Mouse (Mus musculus): ENCODE measurements around the gene Erfe. TPM values are rescaled to one million over a fixed set of nuclear protein-coding genes. Genes with fewer than 3 reads are reported as not detected.

Gene Erfe
- polyA plus RNA-seq, 1 experiment from 2014 or later, result 1.1 TPM

DNA sequence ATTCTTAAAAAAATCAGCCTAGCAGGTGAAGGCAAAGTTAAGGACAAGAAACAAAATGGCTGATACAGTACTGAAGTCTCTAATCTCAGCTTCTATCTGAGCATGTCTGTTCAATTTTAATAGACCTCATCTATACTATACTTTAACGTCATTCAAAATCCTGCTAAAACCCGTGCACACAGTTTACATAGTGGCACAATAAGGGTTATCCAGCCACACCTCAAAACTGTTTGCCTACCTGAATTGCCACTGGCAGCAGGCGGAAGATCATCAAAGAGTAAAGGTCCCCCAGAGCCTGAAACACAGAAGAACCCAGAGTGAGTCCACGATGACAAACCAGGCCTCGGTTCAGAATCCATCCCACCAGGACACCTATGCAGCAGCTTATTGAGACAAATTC lies 24.1 kb downstream of the Erfe start:
- no peak overlapping the region for H3K4me3 ChIP-seq (ENCODE audit: low read depth, low read length)
- no peaks in the 10 kb centered on the region for H3K27me3 ChIP-seq (ENCODE audit: control insufficient read depth, insufficient read depth, low read length)
- H3K27ac ChIP-seq (replicated peaks; ENCODE audit: low read depth, low read length), result no peak overlapping the region
- 97% methylated on average over 5 of the region's 5 CpGs for WGBS
- H3K4me1 ChIP-seq (ENCODE audit: control insufficient read depth, insufficient read depth, low read length), result no peaks in the 10 kb centered on the region
- H3K9ac ChIP-seq (ENCODE audit: low read length), result no peak overlapping the region
- no peak overlapping the region for H3K4me2 ChIP-seq (ENCODE audit: low read depth, severe bottlenecking)
- ATAC-seq (ENCODE audit: insufficient number of reproducible peaks, low FRiP score, low TSS enrichment, low read depth), result no peak
- H3K9me3 ChIP-seq (ENCODE audit: control insufficient read depth, low read length), result no peaks in the 10 kb centered on the region
- no peaks in the 10 kb centered on the region; the same call in 1 of the 2 replicates for H3K36me3 ChIP-seq (ENCODE audit: control insufficient read depth, insufficient read depth, low read length)
- DNase-seq (ENCODE audit: low spot score), result no peak

DNA sequence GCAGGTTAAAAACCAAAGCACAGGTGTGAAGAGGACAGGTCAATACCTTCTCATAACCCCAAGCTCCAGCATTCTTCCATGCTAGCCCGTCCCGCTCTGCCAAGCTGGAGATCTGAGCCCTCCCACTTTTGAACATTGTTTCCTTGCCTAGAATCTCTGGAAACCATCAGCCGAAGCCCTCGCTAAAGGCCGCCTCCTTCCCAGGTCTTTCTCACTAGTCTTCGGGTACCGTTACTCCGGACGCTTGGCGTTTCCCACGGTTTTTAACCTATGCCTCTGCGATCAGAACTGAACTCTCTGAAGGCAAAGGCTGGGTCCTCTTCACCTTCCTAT lies 31.7 kb downstream of the Erfe start:
- no peak for DNase-seq (ENCODE audit: low spot score)
- no peak for ATAC-seq (ENCODE audit: insufficient number of reproducible peaks, low FRiP score, low TSS enrichment, low read depth)
- peaks cover 6% of the 10 kb centered on the region for H3K4me1 ChIP-seq (ENCODE audit: control insufficient read depth, insufficient read depth, low read length)
- peak overlapping the region; percentile 83 for H3K4me3 ChIP-seq (ENCODE audit: low read depth, low read length)
- no peak overlapping the region for H3K27ac ChIP-seq (replicated peaks; ENCODE audit: low read depth, low read length)
- no peaks in the 10 kb centered on the region for H3K9me3 ChIP-seq (ENCODE audit: control insufficient read depth, low read length)
- peak overlapping the region; percentile 89 for H3K9ac ChIP-seq (ENCODE audit: low read length)
- WGBS, result 2% methylated on average over 12 of the region's 12 CpGs
- no peaks in the 10 kb centered on the region for H3K36me3 ChIP-seq (ENCODE audit: control insufficient read depth, insufficient read depth, low read length)
- H3K27me3 ChIP-seq (ENCODE audit: control insufficient read depth, insufficient read depth, low read length), result no peaks in the 10 kb centered on the region
- H3K4me2 ChIP-seq (ENCODE audit: low read depth, severe bottlenecking), result peak overlapping the region; percentile 89

DNA sequence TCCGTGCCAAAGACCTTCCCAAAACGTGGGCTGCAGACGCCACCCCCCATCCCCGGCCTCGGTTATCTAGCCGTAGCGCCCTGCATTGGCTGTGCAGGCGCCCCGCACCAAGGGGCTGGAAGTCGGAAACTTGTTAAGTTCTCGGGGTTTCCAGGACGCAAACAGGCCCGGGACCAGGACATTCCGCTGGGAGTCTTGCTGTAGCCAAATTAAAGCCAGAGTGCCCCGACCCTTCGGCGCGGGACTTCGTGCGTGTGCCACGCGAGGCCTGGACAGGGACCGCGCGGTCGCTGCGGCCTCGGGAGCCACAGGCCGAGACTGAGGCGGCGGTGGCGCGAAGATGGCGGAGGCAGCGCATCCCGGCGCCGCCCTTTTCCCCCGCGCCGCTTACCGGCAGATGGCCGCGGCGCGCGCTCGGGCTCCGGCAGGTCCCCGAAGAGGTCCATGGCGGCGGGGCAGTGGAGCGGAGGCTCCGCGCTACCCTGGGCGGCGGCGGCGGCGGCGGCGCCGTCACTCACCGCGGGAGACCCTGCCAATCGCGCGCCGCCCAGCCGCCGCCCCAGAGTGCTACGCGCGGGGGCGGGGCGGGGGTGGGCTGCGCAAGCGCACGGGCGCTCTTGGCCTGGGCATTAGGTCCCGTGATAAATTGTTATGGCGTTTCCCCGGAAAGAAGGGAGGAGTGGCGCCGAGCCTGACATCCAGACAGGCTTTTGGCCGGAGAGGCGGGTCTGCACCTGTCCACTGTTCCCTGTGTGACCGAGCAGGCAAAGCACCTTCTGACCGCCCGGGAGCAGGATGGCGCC lies 32.2 kb downstream of the Erfe start, which contains the start of gene Ilkap:
Ilkap (minus strand) TSS at position 556 of the 803 bp plus-strand sequence.
- H3K27ac ChIP-seq (replicated peaks; ENCODE audit: low read depth, low read length), result peak within 1 kb of the TSS; percentile 54; the same call in 1 of the 2 replicates
- peak within 1 kb of the TSS; percentile 89 for H3K4me2 ChIP-seq (ENCODE audit: low read depth, severe bottlenecking)
- peak within 1 kb of the TSS; percentile 83 for H3K4me3 ChIP-seq (ENCODE audit: low read depth, low read length)
- ATAC-seq (ENCODE audit: insufficient number of reproducible peaks, low FRiP score, low TSS enrichment, low read depth) (peak; percentile 95), DNase-seq (ENCODE audit: low spot score) (peak; percentile 84)
- peaks cover 6% of the 10 kb centered on the region for H3K4me1 ChIP-seq (ENCODE audit: control insufficient read depth, insufficient read depth, low read length)
- H3K36me3 ChIP-seq (ENCODE audit: control insufficient read depth, insufficient read depth, low read length), result no peaks in the 10 kb centered on the region
- no peaks in the 10 kb centered on the region for H3K9me3 ChIP-seq (ENCODE audit: control insufficient read depth, low read length)
- under 1% methylated on average over 74 of the region's 91 CpGs for WGBS
- peak within 1 kb of the TSS; percentile 89 for H3K9ac ChIP-seq (ENCODE audit: low read length)
- no peaks in the 10 kb centered on the region for H3K27me3 ChIP-seq (ENCODE audit: control insufficient read depth, insufficient read depth, low read length)

DNA sequence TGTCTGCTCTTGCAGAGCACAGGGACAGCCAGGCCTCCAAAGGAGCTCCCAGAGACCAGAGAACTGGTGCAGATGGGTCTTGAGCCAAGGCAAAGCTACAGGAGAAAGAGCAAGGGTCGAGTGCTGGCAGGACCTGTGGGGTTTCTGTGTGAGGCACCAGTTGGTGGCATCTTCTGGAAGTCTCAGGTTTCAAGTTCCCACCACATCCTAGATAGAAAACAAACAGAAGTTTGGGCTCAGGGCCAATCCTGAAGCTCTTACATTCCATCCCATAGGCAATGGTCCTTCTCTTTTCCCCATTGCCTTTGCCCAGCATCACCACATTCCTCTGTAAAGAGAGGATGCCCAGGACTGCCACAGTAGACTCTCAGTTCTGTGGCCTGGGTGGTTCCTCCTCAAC lies 38.7 kb downstream of the Erfe start:
- no peaks in the 10 kb centered on the region for H3K4me1 ChIP-seq (ENCODE audit: control insufficient read depth, insufficient read depth, low read length)
- H3K4me3 ChIP-seq (ENCODE audit: low read depth, low read length), result no peak overlapping the region
- no peak overlapping the region for H3K27ac ChIP-seq (replicated peaks; ENCODE audit: low read depth, low read length)
- no peak overlapping the region for H3K9ac ChIP-seq (ENCODE audit: low read length)
- no peaks in the 10 kb centered on the region for H3K36me3 ChIP-seq (ENCODE audit: control insufficient read depth, insufficient read depth, low read length)
- H3K4me2 ChIP-seq (ENCODE audit: low read depth, severe bottlenecking), result no peak overlapping the region
- H3K27me3 ChIP-seq (ENCODE audit: control insufficient read depth, insufficient read depth, low read length), result no peaks in the 10 kb centered on the region
- H3K9me3 ChIP-seq (ENCODE audit: control insufficient read depth, low read length), result no peaks in the 10 kb centered on the region
- ATAC-seq (ENCODE audit: insufficient number of reproducible peaks, low FRiP score, low TSS enrichment, low read depth) (no peak), DNase-seq (ENCODE audit: low spot score) (no peak)
- WGBS, result 15% methylated on average over 1 of the region's 1 CpGs

DNA sequence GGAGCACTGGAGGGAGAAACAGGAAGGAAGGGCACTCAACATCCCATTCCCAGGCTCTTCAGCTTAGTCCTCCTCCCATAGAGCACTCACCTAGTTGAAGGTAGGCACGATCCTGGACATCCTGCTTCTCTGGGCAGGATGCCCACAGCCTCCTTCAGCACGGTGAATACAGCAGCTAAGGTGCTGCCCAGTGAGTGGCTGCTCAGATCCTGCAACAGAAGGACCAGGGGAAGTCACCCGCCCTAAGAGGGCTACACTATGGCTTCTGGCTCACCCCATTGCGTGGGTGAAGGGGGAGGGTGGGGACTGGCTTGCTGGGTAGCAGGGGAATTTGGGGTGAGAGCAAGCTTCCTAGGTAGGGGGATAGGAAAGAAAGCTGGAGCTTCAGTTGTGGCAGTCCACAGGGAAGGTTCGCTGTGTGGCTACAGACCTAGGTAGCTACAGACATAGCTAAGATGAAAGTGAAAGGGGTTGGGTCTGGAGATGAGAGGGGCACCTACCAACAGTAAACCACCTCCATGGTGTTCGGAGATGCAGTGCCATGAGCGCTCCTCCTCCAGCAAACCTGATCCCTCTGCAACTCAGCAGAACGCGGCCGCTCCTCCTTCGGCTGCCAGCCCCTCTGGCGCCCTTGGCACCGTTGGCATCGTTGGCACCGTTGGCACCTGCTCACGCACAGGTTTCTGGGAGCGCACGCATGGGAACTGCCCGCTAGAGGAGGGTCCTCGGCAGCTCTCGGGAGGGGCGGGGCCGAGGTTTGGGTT lies 39.4 kb downstream of the Erfe start:
- Histone ChIP-seq H3K9ac (ENCODE audit: low read length) (no peak overlapping the region), H3K4me3 (ENCODE audit: low read depth, low read length) (no peak overlapping the region), H3K4me2 (ENCODE audit: low read depth, severe bottlenecking) (no peak overlapping the region), H3K27me3 (ENCODE audit: control insufficient read depth, insufficient read depth, low read length) (no peaks in the 10 kb centered on the region), H3K9me3 (ENCODE audit: control insufficient read depth, low read length) (no peaks in the 10 kb centered on the region), H3K4me1 (ENCODE audit: control insufficient read depth, insufficient read depth, low read length) (no peaks in the 10 kb centered on the region), H3K27ac (replicated peaks; ENCODE audit: low read depth, low read length) (no peak overlapping the region), H3K36me3 (ENCODE audit: control insufficient read depth, insufficient read depth, low read length) (no peaks in the 10 kb centered on the region)
- DNase-seq (ENCODE audit: low spot score), result no peak
- WGBS, result 52% methylated on average over 23 of the region's 23 CpGs
- no peak for ATAC-seq (ENCODE audit: insufficient number of reproducible peaks, low FRiP score, low TSS enrichment, low read depth)

DNA sequence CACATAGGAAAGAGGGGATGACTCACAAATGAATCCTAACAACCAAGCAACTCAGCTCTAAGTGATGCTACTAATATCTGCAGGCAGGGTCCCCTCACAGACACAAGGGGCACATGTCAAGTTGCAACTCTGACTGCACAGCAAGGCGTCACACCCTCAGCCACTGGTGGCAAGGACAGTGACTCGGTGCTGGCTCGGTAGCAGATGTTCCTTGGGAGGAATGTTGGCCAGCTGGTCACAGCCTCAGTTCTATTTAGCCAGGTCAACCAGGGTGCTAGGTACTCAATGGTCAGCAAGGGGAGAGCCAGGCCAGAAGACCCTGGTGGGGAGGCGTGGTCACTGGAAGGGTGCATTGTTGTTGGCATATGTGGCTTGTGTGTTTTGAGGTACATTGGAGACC lies 41.6 kb downstream of the Erfe start:
- Histone ChIP-seq H3K4me1 (ENCODE audit: control insufficient read depth, insufficient read depth, low read length) (peaks cover 11% of the 10 kb centered on the region), H3K9me3 (ENCODE audit: control insufficient read depth, low read length) (no peaks in the 10 kb centered on the region), H3K9ac (ENCODE audit: low read length) (no peak overlapping the region), H3K27me3 (ENCODE audit: control insufficient read depth, insufficient read depth, low read length) (no peaks in the 10 kb centered on the region), H3K36me3 (ENCODE audit: control insufficient read depth, insufficient read depth, low read length) (peaks cover 2% of the 10 kb centered on the region; the same call in 1 of the 2 replicates), H3K4me3 (ENCODE audit: low read depth, low read length) (no peak overlapping the region), H3K4me2 (ENCODE audit: low read depth, severe bottlenecking) (no peak overlapping the region), H3K27ac (replicated peaks; ENCODE audit: low read depth, low read length) (no peak overlapping the region)
- no peak for ATAC-seq (ENCODE audit: insufficient number of reproducible peaks, low FRiP score, low TSS enrichment, low read depth)
- DNase-seq (ENCODE audit: low spot score), result no peak
- 72% methylated on average over 4 of the region's 4 CpGs for WGBS

DNA sequence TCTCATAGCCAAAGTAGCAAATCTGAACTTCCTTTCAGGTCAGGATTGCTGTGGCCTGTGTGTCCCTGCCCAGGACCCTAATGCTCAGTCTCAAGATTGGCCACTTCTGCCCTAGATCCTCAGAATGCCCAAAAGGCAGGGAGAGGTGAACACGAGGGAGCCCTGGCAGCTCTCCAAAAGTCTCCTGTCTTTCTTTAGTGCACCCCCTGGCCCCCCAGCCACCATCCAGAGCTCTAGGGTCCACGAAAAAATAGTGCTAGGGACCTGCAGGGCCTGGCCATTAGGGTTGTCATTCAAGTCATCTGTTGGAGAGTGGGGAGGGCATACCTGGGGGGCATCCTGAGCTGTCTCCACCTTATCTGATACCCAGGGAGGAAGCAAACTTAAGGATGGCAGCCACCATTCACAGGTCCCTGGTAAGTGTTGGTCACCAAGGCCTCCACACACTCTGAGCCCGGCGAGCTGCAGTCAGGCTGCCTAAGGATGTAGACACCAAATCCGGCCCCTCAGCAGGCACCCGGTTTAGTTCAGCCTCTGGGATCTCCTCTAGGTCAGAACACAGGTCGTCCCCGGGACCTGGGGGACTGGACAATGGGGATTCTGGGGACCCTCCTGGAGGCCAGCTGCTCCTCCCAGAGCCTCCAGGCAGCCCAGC lies 45.5 kb downstream of the Erfe start:
- ATAC-seq (ENCODE audit: insufficient number of reproducible peaks, low FRiP score, low TSS enrichment, low read depth) (no peak), DNase-seq (ENCODE audit: low spot score) (peak; percentile 25)
- Histone ChIP-seq H3K27ac (replicated peaks; ENCODE audit: low read depth, low read length) (no peak overlapping the region), H3K4me1 (ENCODE audit: control insufficient read depth, insufficient read depth, low read length) (peaks cover 24% of the 10 kb centered on the region), H3K9ac (ENCODE audit: low read length) (peak overlapping the region; percentile 85), H3K27me3 (ENCODE audit: control insufficient read depth, insufficient read depth, low read length) (no peaks in the 10 kb centered on the region), H3K4me3 (ENCODE audit: low read depth, low read length) (peak overlapping the region; percentile 73), H3K9me3 (ENCODE audit: control insufficient read depth, low read length) (no peaks in the 10 kb centered on the region), H3K36me3 (ENCODE audit: control insufficient read depth, insufficient read depth, low read length) (peaks cover 2% of the 10 kb centered on the region; the same call in 1 of the 2 replicates), H3K4me2 (ENCODE audit: low read depth, severe bottlenecking) (peak overlapping the region; percentile 99)
- WGBS, result 73% methylated on average over 8 of the region's 8 CpGs

DNA sequence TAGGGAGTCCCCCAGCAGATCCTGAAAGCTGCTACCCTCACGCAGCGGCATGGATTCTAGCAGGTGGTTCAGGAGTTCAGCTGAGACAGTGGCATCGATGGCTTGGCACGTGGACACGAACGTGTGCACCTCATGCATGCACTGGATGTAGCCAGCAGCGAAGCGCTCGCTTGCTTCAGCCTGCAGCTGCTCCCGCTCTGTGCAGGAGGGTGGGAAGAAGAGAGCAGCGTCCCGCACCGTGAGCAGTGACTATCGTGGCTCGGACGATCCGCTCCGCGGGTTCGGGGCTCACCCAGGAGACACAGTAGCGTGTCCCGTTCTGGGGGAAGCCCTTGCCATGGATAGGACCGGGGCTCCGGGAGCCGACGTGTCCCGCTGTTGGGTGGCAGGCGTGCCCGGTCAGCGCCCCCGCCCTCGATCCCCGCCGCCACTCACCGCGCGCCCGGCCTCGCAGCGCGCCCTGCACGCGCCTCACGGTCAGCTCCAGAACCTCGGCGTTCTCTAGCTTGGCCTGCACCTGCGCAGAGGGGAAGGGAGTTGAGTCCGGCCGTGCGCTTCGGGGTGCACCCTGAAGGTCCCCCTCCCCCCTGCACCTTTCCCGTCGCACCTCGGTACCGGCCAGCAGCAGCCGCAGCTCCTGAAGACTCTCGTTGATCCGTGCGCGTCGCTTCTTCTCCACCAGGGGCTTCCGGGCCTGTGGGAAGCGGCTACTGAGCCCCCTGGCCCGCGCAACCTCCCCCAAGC lies 46.2 kb downstream of the Erfe start:
- Histone ChIP-seq H3K27me3 (ENCODE audit: control insufficient read depth, insufficient read depth, low read length) (no peaks in the 10 kb centered on the region), H3K27ac (replicated peaks; ENCODE audit: low read depth, low read length) (peak overlapping the region; percentile 95), H3K9ac (ENCODE audit: low read length) (peak overlapping the region; percentile 85), H3K9me3 (ENCODE audit: control insufficient read depth, low read length) (no peaks in the 10 kb centered on the region), H3K4me1 (ENCODE audit: control insufficient read depth, insufficient read depth, low read length) (peaks cover 24% of the 10 kb centered on the region), H3K4me2 (ENCODE audit: low read depth, severe bottlenecking) (peak overlapping the region; percentile 99), H3K4me3 (ENCODE audit: low read depth, low read length) (peak overlapping the region; percentile 73), H3K36me3 (ENCODE audit: control insufficient read depth, insufficient read depth, low read length) (peaks cover 2% of the 10 kb centered on the region; the same call in 1 of the 2 replicates)
- DNase-seq (ENCODE audit: low spot score) (no peak), ATAC-seq (ENCODE audit: insufficient number of reproducible peaks, low FRiP score, low TSS enrichment, low read depth) (peak; percentile 14; the same call in 1 of the 2 replicates)
- 5% methylated on average over 60 of the region's 65 CpGs for WGBS

Data from limb, embryonic 11.5 days (tissue).